Mouse (Mus musculus): ENCODE data around the gene Enkd1. TPM values are rescaled to one million over a fixed set of nuclear protein-coding genes. Genes with fewer than 3 reads are reported as not detected.

Gene Enkd1
- polyA plus RNA-seq, 1 experiment from 2014 or later, result 9.8 TPM

DNA sequence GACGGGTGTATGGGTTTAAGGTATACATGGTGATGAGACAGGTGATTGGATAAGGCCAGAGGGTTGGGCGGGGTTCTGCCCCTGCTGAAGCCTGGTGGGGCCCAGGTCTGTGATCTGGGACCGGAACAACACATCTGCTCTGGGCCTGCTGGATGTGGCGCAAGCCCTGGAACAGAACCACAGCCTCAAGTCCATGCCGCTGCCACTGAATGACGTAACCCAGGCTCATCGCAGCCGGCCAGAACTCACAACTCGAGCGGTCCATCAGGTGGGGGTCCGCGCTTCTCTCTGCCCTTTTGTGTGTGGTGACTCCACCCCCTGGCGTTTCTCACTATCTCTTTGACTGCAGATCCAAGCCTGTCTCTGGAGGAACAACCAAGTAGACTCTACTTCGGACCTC is 17.0 kb downstream of the Enkd1 start:
- H3K27me3 ChIP-seq, result peaks cover 30% of the 10 kb centered on the region
- H3K9me3 ChIP-seq (replicated peaks), result no peaks in the 10 kb centered on the region
- H3K4me2 ChIP-seq, result no peak overlapping the region
- H3K4me3 ChIP-seq, result no peak overlapping the region
- peaks cover 13% of the 10 kb centered on the region for H3K4me1 ChIP-seq (replicated peaks)
- ATAC-seq (replicated peaks; ENCODE audit: insufficient number of reproducible peaks, insufficient read depth, low FRiP score, low read depth), result no peak
- H3K36me3 ChIP-seq, result no peaks in the 10 kb centered on the region
- no peak overlapping the region for H3K9ac ChIP-seq
- WGBS, result 75% methylated on average over 14 of the region's 14 CpGs
- H3K27ac ChIP-seq, result no peak overlapping the region

- Histone ChIP-seq H3K36me3 (no peaks in the 10 kb centered on the region), H3K9ac (no peak overlapping the region), H3K4me3 (no peak overlapping the region), H3K4me1 (replicated peaks) (peaks cover 17% of the 10 kb centered on the region), H3K4me2 (no peak overlapping the region), H3K9me3 (replicated peaks) (no peaks in the 10 kb centered on the region), H3K27ac (no peak overlapping the region), H3K27me3 (peaks cover 24% of the 10 kb centered on the region)
- ATAC-seq (replicated peaks; ENCODE audit: insufficient number of reproducible peaks, insufficient read depth, low FRiP score, low read depth), result no peak
- WGBS, result 84% methylated on average over 9 of the region's 9 CpGs
Observed at GRCm38 (mm10) chr8:105689983-105690360, 18.0 kb downstream of the Enkd1 start.

DNA sequence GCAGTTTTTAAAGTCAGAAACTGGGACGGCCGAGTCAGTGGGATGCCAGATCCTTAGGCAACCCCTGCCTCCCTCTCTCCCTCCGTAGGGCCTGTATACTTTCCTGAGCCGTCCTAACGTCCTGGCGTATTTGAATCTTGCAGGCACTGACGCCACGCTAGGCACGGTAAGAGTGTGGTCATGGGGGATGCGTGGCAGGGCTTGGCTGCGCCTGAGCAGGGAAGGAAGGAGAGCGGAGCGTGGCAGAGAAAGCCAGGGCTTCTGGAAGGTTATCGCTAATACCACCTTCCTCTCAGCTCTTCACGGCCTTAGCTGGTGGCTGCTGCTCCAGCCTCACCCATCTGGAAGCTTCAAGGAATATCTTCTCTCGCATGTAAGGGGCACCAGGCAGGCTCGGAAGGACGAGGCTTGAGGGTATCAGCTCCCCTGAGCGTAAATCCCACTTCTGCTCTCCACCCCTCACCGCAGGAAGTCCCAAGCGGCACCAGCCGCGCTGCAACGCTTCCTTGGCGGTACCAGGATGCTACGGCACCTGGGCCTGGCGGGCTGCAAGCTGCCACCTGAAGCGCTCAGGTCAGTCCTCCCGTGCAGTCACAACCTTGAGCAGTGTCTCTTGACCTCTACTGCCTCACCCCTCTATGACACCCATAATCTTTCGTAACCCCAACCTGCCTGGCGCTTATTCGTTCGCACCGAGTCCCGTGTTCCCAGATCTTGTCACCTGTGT is 18.6 kb downstream of the Enkd1 start:
- WGBS, result 60% methylated on average over 35 of the region's 35 CpGs
- ATAC-seq (replicated peaks; ENCODE audit: insufficient number of reproducible peaks, insufficient read depth, low FRiP score, low read depth), result no peak
- H3K9me3 ChIP-seq (replicated peaks), result no peaks in the 10 kb centered on the region

GRCm38 (mm10) chr8:105688242-105688752 is 19.7 kb downstream of the Enkd1 start:
- Histone ChIP-seq H3K27ac (no peak overlapping the region), H3K4me3 (no peak overlapping the region), H3K9me3 (replicated peaks) (no peaks in the 10 kb centered on the region), H3K4me2 (no peak overlapping the region), H3K36me3 (no peaks in the 10 kb centered on the region), H3K27me3 (peaks cover 16% of the 10 kb centered on the region), H3K9ac (no peak overlapping the region), H3K4me1 (replicated peaks) (peaks cover 6% of the 10 kb centered on the region)
- no peak for ATAC-seq (replicated peaks; ENCODE audit: insufficient number of reproducible peaks, insufficient read depth, low FRiP score, low read depth)
- WGBS, result 38% methylated on average over 14 of the region's 14 CpGs

More for the DNA sequence above, 18.6 kb downstream of the Enkd1 start:
- Histone ChIP-seq H3K4me3 (no peak overlapping the region), H3K36me3 (no peaks in the 10 kb centered on the region), H3K27me3 (peaks cover 23% of the 10 kb centered on the region), H3K4me2 (no peak overlapping the region), H3K9ac (no peak overlapping the region), H3K27ac (no peak overlapping the region), H3K4me1 (replicated peaks) (peaks cover 16% of the 10 kb centered on the region)

DNA sequence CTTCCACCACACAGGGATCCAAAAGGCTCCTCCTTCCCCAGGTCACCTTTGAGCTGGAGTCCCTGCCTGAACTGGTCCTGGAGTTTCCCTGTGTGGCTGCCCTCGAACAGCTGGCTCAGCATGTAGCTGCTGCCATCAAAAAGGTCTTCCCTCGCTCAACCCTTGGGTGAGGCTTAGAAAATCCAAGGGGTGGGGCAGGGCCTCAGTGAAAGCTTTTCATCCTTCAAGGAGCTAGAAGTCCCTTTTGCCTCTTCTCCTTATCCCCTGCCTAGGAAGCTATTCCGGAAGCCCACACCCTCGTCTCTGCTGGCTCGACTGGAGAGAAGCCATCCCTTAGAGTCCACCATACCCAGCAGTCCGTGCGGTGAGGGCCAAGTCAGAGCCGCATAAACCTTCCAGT is 20.5 kb downstream of the Enkd1 start:
- WGBS, result 58% methylated on average over 8 of the region's 8 CpGs
- no peak overlapping the region for H3K4me3 ChIP-seq
- peaks cover 16% of the 10 kb centered on the region for H3K27me3 ChIP-seq
- no peak overlapping the region for H3K9ac ChIP-seq
- no peak overlapping the region for H3K27ac ChIP-seq
- H3K4me1 ChIP-seq (replicated peaks), result peaks cover 6% of the 10 kb centered on the region
- ATAC-seq (replicated peaks; ENCODE audit: insufficient number of reproducible peaks, insufficient read depth, low FRiP score, low read depth), result no peak
- no peaks in the 10 kb centered on the region for H3K9me3 ChIP-seq (replicated peaks)
- no peak overlapping the region for H3K4me2 ChIP-seq
- peaks cover 8% of the 10 kb centered on the region; the same call in 1 of the 2 replicates for H3K36me3 ChIP-seq

GRCm38 (mm10) chr8:105686551-105686950 is 21.5 kb downstream of the Enkd1 start:
- Histone ChIP-seq H3K4me1 (replicated peaks) (peaks cover 6% of the 10 kb centered on the region), H3K9me3 (replicated peaks) (no peaks in the 10 kb centered on the region), H3K9ac (no peak overlapping the region), H3K4me2 (peak overlapping the region; percentile 53; the same call in 1 of the 2 replicates), H3K27me3 (peaks cover 16% of the 10 kb centered on the region), H3K27ac (no peak overlapping the region), H3K36me3 (peaks cover 14% of the 10 kb centered on the region), H3K4me3 (no peak overlapping the region)
- no peak for ATAC-seq (replicated peaks; ENCODE audit: insufficient number of reproducible peaks, insufficient read depth, low FRiP score, low read depth)
- WGBS, result 66% methylated on average over 6 of the region's 6 CpGs

DNA sequence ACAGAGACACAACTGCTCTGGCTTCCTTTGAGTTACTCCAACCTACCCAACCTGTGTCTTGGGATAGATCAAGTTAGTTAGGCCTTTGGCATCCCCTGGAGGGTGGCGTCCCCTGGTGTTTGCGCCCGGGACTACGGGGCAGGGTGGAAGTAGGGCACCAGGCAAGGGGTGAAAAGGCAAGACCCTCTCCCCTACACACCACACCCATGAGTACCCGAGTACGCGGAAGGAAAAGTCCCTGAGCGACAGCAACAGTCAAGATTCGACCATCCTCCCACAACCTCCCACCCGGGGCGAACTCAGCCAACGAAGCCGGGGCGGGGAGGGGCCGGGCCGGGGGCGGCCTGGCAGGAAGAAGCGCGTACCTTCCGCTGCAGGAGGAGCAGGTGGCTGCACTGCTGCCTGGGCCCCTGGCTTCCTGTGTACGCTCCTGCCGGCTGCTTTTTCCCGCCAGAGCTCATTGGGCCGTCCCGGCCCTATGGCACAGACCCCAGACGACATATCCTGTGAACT is 22.2 kb downstream of the Enkd1 start, which contains the start of gene Carmil2:
TSS of gene Carmil2 (plus strand) at position 479 of the 513 bp plus-strand sequence.
- Histone ChIP-seq H3K9me3 (replicated peaks) (no peaks in the 10 kb centered on the region), H3K9ac (peak within 1 kb of the TSS; percentile 23; the same call in 1 of the 2 replicates), H3K4me3 (peak within 1 kb of the TSS; percentile 24), H3K36me3 (peaks cover 21% of the 10 kb centered on the region), H3K27ac (0 out of 2 replicates have a peak within 1 kb of the TSS, but pooled peaks have one; percentile 28), H3K27me3 (peaks cover 16% of the 10 kb centered on the region), H3K4me2 (peak within 1 kb of the TSS; percentile 53), H3K4me1 (replicated peaks) (peaks cover 6% of the 10 kb centered on the region)
- WGBS, result 12% methylated on average over 26 of the region's 26 CpGs
- ATAC-seq (replicated peaks; ENCODE audit: insufficient number of reproducible peaks, insufficient read depth, low FRiP score, low read depth), result peak; percentile 69

DNA sequence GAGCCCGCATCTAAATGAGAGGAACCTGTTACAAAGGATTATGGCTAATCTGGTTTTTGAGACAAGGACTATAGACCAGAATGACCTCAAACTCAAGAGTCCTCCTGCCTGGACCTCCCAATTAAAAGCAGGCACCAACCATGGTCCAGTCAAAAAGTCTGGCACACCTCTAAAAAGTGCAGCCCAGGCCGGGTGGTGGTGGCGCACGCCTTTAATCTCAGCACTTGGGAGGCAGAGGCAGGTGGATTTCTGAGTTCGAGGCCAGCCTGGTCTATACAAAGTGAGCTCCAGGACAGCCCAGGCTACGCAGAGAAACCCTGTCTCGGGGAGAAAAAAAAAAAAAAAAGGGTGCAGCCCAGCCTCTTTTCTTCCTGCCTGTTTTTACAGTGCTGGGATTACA is 22.7 kb downstream of the Enkd1 start:
- Histone ChIP-seq H3K27me3 (peaks cover 16% of the 10 kb centered on the region), H3K27ac (no peak overlapping the region), H3K36me3 (peaks cover 26% of the 10 kb centered on the region), H3K9ac (no peak overlapping the region), H3K4me2 (peak overlapping the region; percentile 53; the same call in 1 of the 2 replicates), H3K4me3 (no peak overlapping the region), H3K4me1 (replicated peaks) (peaks cover 6% of the 10 kb centered on the region), H3K9me3 (replicated peaks) (no peaks in the 10 kb centered on the region)
- 73% methylated on average over 7 of the region's 7 CpGs for WGBS
- ATAC-seq (replicated peaks; ENCODE audit: insufficient number of reproducible peaks, insufficient read depth, low FRiP score, low read depth), result no peak

- no peak overlapping the region for H3K27ac ChIP-seq
- 89% methylated on average over 1 of the region's 1 CpGs for WGBS
- no peaks in the 10 kb centered on the region for H3K27me3 ChIP-seq
- peaks cover 81% of the 10 kb centered on the region for H3K36me3 ChIP-seq
- H3K9ac ChIP-seq, result no peak overlapping the region
- H3K4me1 ChIP-seq (replicated peaks), result no peaks in the 10 kb centered on the region
- no peak overlapping the region for H3K4me2 ChIP-seq
- no peaks in the 10 kb centered on the region for H3K9me3 ChIP-seq (replicated peaks)
- ATAC-seq (replicated peaks; ENCODE audit: insufficient number of reproducible peaks, insufficient read depth, low FRiP score, low read depth), result no peak
- no peak overlapping the region for H3K4me3 ChIP-seq
Observed at GRCm38 (mm10) chr8:105677891-105678290, 30.1 kb downstream of the Enkd1 start.

- Histone ChIP-seq H3K27me3 (no peaks in the 10 kb centered on the region), H3K9ac (no peak overlapping the region), H3K4me2 (no peak overlapping the region), H3K4me3 (no peak overlapping the region), H3K36me3 (peaks cover 25% of the 10 kb centered on the region), H3K27ac (no peak overlapping the region), H3K9me3 (replicated peaks) (no peaks in the 10 kb centered on the region), H3K4me1 (replicated peaks) (no peaks in the 10 kb centered on the region)
- WGBS, result 74% methylated on average over 3 of the region's 3 CpGs
- ATAC-seq (replicated peaks; ENCODE audit: insufficient number of reproducible peaks, insufficient read depth, low FRiP score, low read depth), result no peak
Observed at GRCm38 (mm10) chr8:105661167-105661566, 46.8 kb downstream of the Enkd1 start.

GRCm38 (mm10) chr8:105657641-105658040 is 50.4 kb downstream of the Enkd1 start:
- no peaks in the 10 kb centered on the region for H3K9me3 ChIP-seq (replicated peaks)
- no peak overlapping the region for H3K4me3 ChIP-seq
- H3K27me3 ChIP-seq, result no peaks in the 10 kb centered on the region
- H3K36me3 ChIP-seq, result peaks cover 10% of the 10 kb centered on the region
- H3K27ac ChIP-seq, result no peak overlapping the region
- no peaks in the 10 kb centered on the region for H3K4me1 ChIP-seq (replicated peaks)
- no peak for ATAC-seq (replicated peaks; ENCODE audit: insufficient number of reproducible peaks, insufficient read depth, low FRiP score, low read depth)
- no peak overlapping the region for H3K4me2 ChIP-seq
- no peak overlapping the region for H3K9ac ChIP-seq
